Mouse (Mus musculus) frontal cortex, adult 2 months (tissue): ENCODE data around the gene Lysmd2. TPM values are rescaled to one million over a fixed set of nuclear protein-coding genes. Genes with fewer than 3 reads are reported as not detected.

ENCODE experiments used
- polyA plus RNA-seq: library from polyadenylated mRNA; depleted of rRNA; stranded (reverse); fragments of >200 nt; gene quantifications from 2 replicates; pipeline ENCODE4 v1.2.3, GENCODE M21; 2012; rRNA removed

Gene Lysmd2
- polyA plus RNA-seq, 1 experiment: 76.7 TPM

Other genes starting within 250 kb of the Lysmd2 start
- 32.2 and 34.6 TPM in 2 replicates for gene Mapk6, start 215.7 kb upstream of the Lysmd2 start, polyA plus RNA-seq
- gene Leo1, start 184.2 kb upstream of the Lysmd2 start, polyA plus RNA-seq: 16.5 and 17.3 TPM in 2 replicates
- 53.7 and 62.4 TPM in 2 replicates for gene Tmod3, start 66.1 kb upstream of the Lysmd2 start, polyA plus RNA-seq
- gene Tmod2, start 14.4 kb upstream of the Lysmd2 start, polyA plus RNA-seq: 94.4 and 99.2 TPM in 2 replicates
- gene Scg3, start 58.3 kb downstream of the Lysmd2 start, polyA plus RNA-seq: 205 and 215 TPM in 2 replicates
- gene Bmp5, start 149.6 kb downstream of the Lysmd2 start, polyA plus RNA-seq: 1.9 and 2.5 TPM in 2 replicates